Mouse (Mus musculus) embryonic stem cell, embryonic (primary cell): ENCODE measurements around the gene Tlx1.

Experiments
- CTCF ChIA-PET, 4 experiments: fragments of 300-600 bp in 2 of 4; fragments of 350-600 bp in 2 of 4; sonication (Branson Sonifier 250); formaldehyde crosslinking; loops; one replicate each; lab custom pipeline; 2022; ENCODE audit warnings: inconsistent platforms in 2 of 4; lab: Charles Lee
- POLR2A ChIA-PET, 4 experiments: fragments of 300-600 bp in 2 of 4; fragments of 350-600 bp in 2 of 4; sonication (Branson Sonifier 250); formaldehyde crosslinking; loops; one replicate each; lab custom pipeline; 2022; ENCODE audit warnings: antibody characterized with exemption in 4 of 4, inconsistent platforms in 1 of 4; lab: Charles Lee

Gene Tlx1

GRCm38 (mm10) chr19:45176269-45176668 lies 25.8 kb downstream of the Tlx1 start:
- POLR2A ChIA-PET = interaction anchor here in 3 of 4 experiments (0.7 to 2.1 kb wide), 5 partner anchors 32 to 276 kb away, joined by 3 to 14 read pairs (median 4); no protein-coding TSS in a partner anchor
- CTCF ChIA-PET = interaction anchor here (0.6 to 6.1 kb wide), 74 partner anchors 8 to 608 kb away, joined by 3 to 160 read pairs (median 4); partner anchors contain the start of genes Kazald1 (in 3 of the 4) and Sfxn3 (in 1 of the 4)

GRCm38 (mm10) chr19:45177004-45177737 lies 26.7 kb downstream of the Tlx1 start:
- ChIA-PET POLR2A (interaction anchor here (0.5 to 2.1 kb wide), 20 partner anchors 14 to 638 kb away, joined by 3 to 14 read pairs (median 3); partner anchors contain the start of genes Kazald1 (in 1 of the 4) and Sfxn3 (in 1 of the 4)), CTCF (interaction anchor here (0.5 to 6.1 kb wide), 108 partner anchors 9 to 1449 kb away, joined by 3 to 160 read pairs (median 4); partner anchors contain the start of genes Kazald1 (in 3 of the 4), Scd2 (in 1 of the 4) and Sfxn3 (in 1 of the 4))

GRCm38 (mm10) chr19:45179451-45179850 lies 29.0 kb downstream of the Tlx1 start:
- CTCF ChIA-PET = interaction anchor here (0.5 to 5.7 kb wide), 16 partner anchors 16 to 394 kb away, joined by 3 to 160 read pairs (median 4); no protein-coding TSS in a partner anchor
- POLR2A ChIA-PET = interaction anchor here in 2 of 4 experiments (0.9 to 2.0 kb wide), 5 partner anchors 11 to 105 kb away, joined by 3 to 12 read pairs (median 3); partner anchors contain the start of gene Kazald1 (in 1 of the 2)

- ChIA-PET CTCF (interaction anchor here in 3 of 4 experiments (1.0 to 5.7 kb wide), 8 partner anchors 20 to 150 kb away, joined by 3 to 160 read pairs (median 5); no protein-coding TSS in a partner anchor), POLR2A (interaction anchor here in 3 of 4 experiments (0.7 to 2.0 kb wide), 3 partner anchors 12 to 27 kb away, joined by 3 to 12 read pairs (median 3); no protein-coding TSS in a partner anchor)
Measured at GRCm38 (mm10) chr19:45180447-45180846, 30.0 kb downstream of the Tlx1 start.

GRCm38 (mm10) chr19:45194651-45195050 lies 44.2 kb downstream of the Tlx1 start:
- POLR2A ChIA-PET = no interaction called here
- CTCF ChIA-PET = interaction anchor here in 2 of 4 experiments (0.5 to 2.1 kb wide), 4 partner anchors 18 to 22 kb away, joined by 3 to 7 read pairs (median 4); no protein-coding TSS in a partner anchor

- CTCF ChIA-PET = interaction anchor here in 2 of 4 experiments (1.4 to 2.1 kb wide), 2 partner anchors 19 to 20 kb away, joined by 4 to 7 read pairs; no protein-coding TSS in a partner anchor
- POLR2A ChIA-PET = interaction anchor here in 1 of 4 experiments (1.6 kb wide), 1 partner anchor 19 kb away, joined by 3 read pairs; no protein-coding TSS in a partner anchor
Measured at GRCm38 (mm10) chr19:45196967-45197366, 46.5 kb downstream of the Tlx1 start.

- CTCF ChIA-PET = interaction anchor here in 2 of 4 experiments (0.6 to 0.9 kb wide), 3 partner anchors 11 to 175 kb away, joined by 3 read pairs; no protein-coding TSS in a partner anchor
- POLR2A ChIA-PET = no interaction called here
Measured at GRCm38 (mm10) chr19:45205311-45206105, 55.0 kb downstream of the Tlx1 start.
